Mouse (Mus musculus): ENCODE measurements around the gene 2510009E07Rik. TPM values are rescaled to one million over a fixed set of nuclear protein-coding genes. Genes with fewer than 3 reads are reported as not detected.

The 2510009E07Rik gene
- polyA plus RNA-seq, 1 experiment from 2014 or later: 22.0 TPM

- Histone ChIP-seq H3K36me3 (peaks cover 8% of the 10 kb centered on the region; the same call in 1 of the 2 replicates), H3K4me3 (no peak overlapping the region), H3K4me2 (no peak overlapping the region), H3K4me1 (replicated peaks) (peaks cover 21% of the 10 kb centered on the region), H3K9ac (no peak overlapping the region), H3K9me3 (replicated peaks) (no peaks in the 10 kb centered on the region), H3K27ac (no peak overlapping the region), H3K27me3 (no peaks in the 10 kb centered on the region)
- ATAC-seq (replicated peaks; ENCODE audit: insufficient number of reproducible peaks, insufficient read depth, low FRiP score, low read depth): no peak
- 81% methylated on average over 3 of the region's 3 CpGs for WGBS
These were observed 44.2 kb downstream of the 2510009E07Rik start for GRCm38 (mm10) chr16:21650289-21650688.

GRCm38 (mm10) chr16:21648800-21649199 lies 45.7 kb downstream of the 2510009E07Rik start:
- H3K27ac ChIP-seq: no peak overlapping the region
- no peak overlapping the region for H3K4me3 ChIP-seq
- H3K27me3 ChIP-seq: no peaks in the 10 kb centered on the region
- H3K4me1 ChIP-seq (replicated peaks): peaks cover 31% of the 10 kb centered on the region
- H3K9ac ChIP-seq: no peak overlapping the region
- H3K36me3 ChIP-seq: peaks cover 8% of the 10 kb centered on the region; the same call in 1 of the 2 replicates
- 66% methylated on average over 4 of the region's 4 CpGs for WGBS
- H3K9me3 ChIP-seq (replicated peaks): no peaks in the 10 kb centered on the region
- ATAC-seq (replicated peaks; ENCODE audit: insufficient number of reproducible peaks, insufficient read depth, low FRiP score, low read depth): no peak
- no peak overlapping the region for H3K4me2 ChIP-seq

- Histone ChIP-seq H3K4me1 (replicated peaks) (peaks cover 43% of the 10 kb centered on the region), H3K4me2 (no peak overlapping the region), H3K27ac (0 out of 2 replicates have a peak overlapping the region, but pooled peaks have one; percentile 11), H3K27me3 (no peaks in the 10 kb centered on the region), H3K4me3 (no peak overlapping the region), H3K9ac (no peak overlapping the region), H3K9me3 (replicated peaks) (no peaks in the 10 kb centered on the region), H3K36me3 (no peaks in the 10 kb centered on the region)
- ATAC-seq (replicated peaks; ENCODE audit: insufficient number of reproducible peaks, insufficient read depth, low FRiP score, low read depth): no peak
- WGBS: 76% methylated on average over 3 of the region's 3 CpGs
These were observed 48.0 kb downstream of the 2510009E07Rik start for GRCm38 (mm10) chr16:21646496-21646895.

- no peak overlapping the region for H3K9ac ChIP-seq
- H3K36me3 ChIP-seq: no peaks in the 10 kb centered on the region
- peaks cover 48% of the 10 kb centered on the region for H3K4me1 ChIP-seq (replicated peaks)
- H3K4me3 ChIP-seq: no peak overlapping the region
- WGBS: 55% methylated on average over 3 of the region's 3 CpGs
- H3K27ac ChIP-seq: peak overlapping the region; percentile 11; the same call in 1 of the 2 replicates
- H3K27me3 ChIP-seq: no peaks in the 10 kb centered on the region
- ATAC-seq (replicated peaks; ENCODE audit: insufficient number of reproducible peaks, insufficient read depth, low FRiP score, low read depth): no peak
- H3K4me2 ChIP-seq: no peak overlapping the region
- no peaks in the 10 kb centered on the region for H3K9me3 ChIP-seq (replicated peaks)
These were observed 48.5 kb downstream of the 2510009E07Rik start for GRCm38 (mm10) chr16:21645915-21646314.

- Histone ChIP-seq H3K36me3 (no peaks in the 10 kb centered on the region), H3K27ac (peak overlapping the region; percentile 14; the same call in 1 of the 2 replicates), H3K4me2 (no peak overlapping the region), H3K9me3 (replicated peaks) (no peaks in the 10 kb centered on the region), H3K4me3 (no peak overlapping the region), H3K4me1 (replicated peaks) (peaks cover 48% of the 10 kb centered on the region), H3K9ac (no peak overlapping the region), H3K27me3 (no peaks in the 10 kb centered on the region)
- 68% methylated on average over 3 of the region's 3 CpGs for WGBS
- no peak for ATAC-seq (replicated peaks; ENCODE audit: insufficient number of reproducible peaks, insufficient read depth, low FRiP score, low read depth)
These were observed 49.9 kb downstream of the 2510009E07Rik start for GRCm38 (mm10) chr16:21644574-21644973.

GRCm38 (mm10) chr16:21644066-21644561 lies 50.4 kb downstream of the 2510009E07Rik start:
- H3K9me3 ChIP-seq (replicated peaks): no peaks in the 10 kb centered on the region
- H3K4me1 ChIP-seq (replicated peaks): peaks cover 48% of the 10 kb centered on the region
- peak overlapping the region; percentile 33 for H3K4me2 ChIP-seq
- no peak overlapping the region for H3K9ac ChIP-seq
- no peaks in the 10 kb centered on the region for H3K27me3 ChIP-seq
- no peaks in the 10 kb centered on the region for H3K36me3 ChIP-seq
- ATAC-seq (replicated peaks; ENCODE audit: insufficient number of reproducible peaks, insufficient read depth, low FRiP score, low read depth): peak; percentile 59
- no peak overlapping the region for H3K4me3 ChIP-seq
- 27% methylated on average over 17 of the region's 17 CpGs for WGBS
- peak overlapping the region; percentile 14 for H3K27ac ChIP-seq

GRCm38 (mm10) chr16:21643621-21644041 lies 50.8 kb downstream of the 2510009E07Rik start:
- no peak for ATAC-seq (replicated peaks; ENCODE audit: insufficient number of reproducible peaks, insufficient read depth, low FRiP score, low read depth)
- 67% methylated on average over 2 of the region's 2 CpGs for WGBS
- H3K9me3 ChIP-seq (replicated peaks): no peaks in the 10 kb centered on the region
- peak overlapping the region; percentile 14 for H3K27ac ChIP-seq
- peak overlapping the region; percentile 33 for H3K4me2 ChIP-seq
- H3K4me3 ChIP-seq: no peak overlapping the region
- H3K9ac ChIP-seq: no peak overlapping the region
- no peaks in the 10 kb centered on the region for H3K36me3 ChIP-seq
- H3K4me1 ChIP-seq (replicated peaks): peaks cover 48% of the 10 kb centered on the region
- H3K27me3 ChIP-seq: no peaks in the 10 kb centered on the region

GRCm38 (mm10) chr16:21642906-21643305 lies 51.6 kb downstream of the 2510009E07Rik start:
- H3K9ac ChIP-seq: no peak overlapping the region
- WGBS: 84% methylated on average over 5 of the region's 5 CpGs
- peak overlapping the region; percentile 19; the same call in 1 of the 2 replicates for H3K27ac ChIP-seq
- no peak for ATAC-seq (replicated peaks; ENCODE audit: insufficient number of reproducible peaks, insufficient read depth, low FRiP score, low read depth)
- H3K4me1 ChIP-seq (replicated peaks): peaks cover 48% of the 10 kb centered on the region
- H3K36me3 ChIP-seq: no peaks in the 10 kb centered on the region
- H3K4me3 ChIP-seq: no peak overlapping the region
- no peaks in the 10 kb centered on the region for H3K9me3 ChIP-seq (replicated peaks)
- no peak overlapping the region for H3K4me2 ChIP-seq
- H3K27me3 ChIP-seq: no peaks in the 10 kb centered on the region

- Histone ChIP-seq H3K9me3 (replicated peaks) (no peaks in the 10 kb centered on the region), H3K4me2 (no peak overlapping the region), H3K9ac (no peak overlapping the region), H3K36me3 (no peaks in the 10 kb centered on the region), H3K4me3 (no peak overlapping the region), H3K27me3 (no peaks in the 10 kb centered on the region), H3K4me1 (replicated peaks) (peaks cover 55% of the 10 kb centered on the region), H3K27ac (peak overlapping the region; percentile 47)
- no peak for ATAC-seq (replicated peaks; ENCODE audit: insufficient number of reproducible peaks, insufficient read depth, low FRiP score, low read depth)
- 45% methylated on average over 3 of the region's 3 CpGs for WGBS
These were observed 52.5 kb downstream of the 2510009E07Rik start for GRCm38 (mm10) chr16:21641944-21642343.

GRCm38 (mm10) chr16:21640766-21641499 lies 53.5 kb downstream of the 2510009E07Rik start:
- Histone ChIP-seq H3K27ac (peak overlapping the region; percentile 47), H3K27me3 (no peaks in the 10 kb centered on the region), H3K4me1 (replicated peaks) (peaks cover 53% of the 10 kb centered on the region), H3K9me3 (replicated peaks) (no peaks in the 10 kb centered on the region), H3K9ac (no peak overlapping the region), H3K36me3 (no peaks in the 10 kb centered on the region), H3K4me3 (no peak overlapping the region), H3K4me2 (no peak overlapping the region)
- no peak for ATAC-seq (replicated peaks; ENCODE audit: insufficient number of reproducible peaks, insufficient read depth, low FRiP score, low read depth)
- WGBS: 72% methylated on average over 7 of the region's 7 CpGs

GRCm38 (mm10) chr16:21637201-21637819 lies 57.2 kb downstream of the 2510009E07Rik start:
- Histone ChIP-seq H3K9ac (no peak overlapping the region), H3K4me2 (no peak overlapping the region), H3K4me1 (replicated peaks) (peaks cover 32% of the 10 kb centered on the region), H3K9me3 (replicated peaks) (no peaks in the 10 kb centered on the region), H3K36me3 (no peaks in the 10 kb centered on the region), H3K4me3 (no peak overlapping the region), H3K27ac (peak overlapping the region; percentile 85), H3K27me3 (no peaks in the 10 kb centered on the region)
- 64% methylated on average over 11 of the region's 11 CpGs for WGBS
- no peak for ATAC-seq (replicated peaks; ENCODE audit: insufficient number of reproducible peaks, insufficient read depth, low FRiP score, low read depth)

All from heart, embryonic 15.5 days (tissue).